Mouse (Mus musculus) intestine, postnatal 0 days (tissue): Measurements from ENCODE around the gene Robo1. TPM values are rescaled to one million over a fixed set of nuclear protein-coding genes. Genes with fewer than 3 reads are reported as not detected.

ENCODE experiments used
- ATAC-seq: fragments of 200-750 bp; cut with Nextera tagmentation; 2 replicates; pipeline ENCODE4 v1.8.0; 2017; ENCODE audit warnings: mild to moderate bottlenecking, moderate TSS enrichment, moderate library complexity
- H3K27ac ChIP-seq: fragments of 300-500 bp; sonication (generic); 2 replicates; pipeline ENCODE4 v1.5.1; 2014; ENCODE audit warnings: mild to moderate bottlenecking, low read depth, low read length, moderate library complexity
- H3K27me3 ChIP-seq: fragments of 300-500 bp; sonication (generic); replicated peaks from 2 replicates; pipeline ENCODE4 v1.6.1; 2014; ENCODE audit warnings: low read length, mixed read lengths; ENCODE audit not compliant: control insufficient read depth, insufficient read depth
- H3K36me3 ChIP-seq: fragments of 300-500 bp; sonication (generic); 2 replicates; pipeline ENCODE4 v1.6.1; 2014; ENCODE audit warnings: mild to moderate bottlenecking, moderate library complexity; ENCODE audit not compliant: control insufficient read depth, insufficient read depth
- H3K4me1 ChIP-seq: fragments of 300-500 bp; sonication (generic); replicated peaks from 2 replicates; pipeline ENCODE4 v1.6.1; 2014; ENCODE audit warnings: antibody characterized with exemption, low read length, mixed read lengths; ENCODE audit not compliant: control insufficient read depth, insufficient read depth
- H3K4me2 ChIP-seq: fragments of 300-500 bp; sonication (generic); replicated peaks from 2 replicates; pipeline ENCODE4 v1.6.1; 2014; ENCODE audit warnings: low read depth, mild to moderate bottlenecking, moderate library complexity
- H3K4me3 ChIP-seq: fragments of 300-500 bp; sonication (generic); 2 replicates; pipeline ENCODE4 v1.5.1; 2014; ENCODE audit warnings: low read depth, low read length
- H3K9ac ChIP-seq: fragments of 300-500 bp; sonication (generic); 2 replicates; pipeline ENCODE4 v1.6.1; 2014; ENCODE audit warnings: mild to moderate bottlenecking, low read depth, low read length
- H3K9me3 ChIP-seq: fragments of 300-500 bp; sonication (generic); 2 replicates; pipeline ENCODE4 v1.6.1; 2016; ENCODE audit warnings: mixed run types; ENCODE audit not compliant: control insufficient read depth
- CTCF ChIP-seq: sonication (generic); IDR thresholded peaks from 2 replicates; pipeline ENCODE4 v1.5.1; 2016; ENCODE audit warnings: low read depth, mild to moderate bottlenecking, control low read depth, antibody characterized with exemption, moderate library complexity
- WGBS: fragments of 180-500 bp; shearing (Covaris S2); extraction: QIAGEN DNeasy Blood & Tissue Kit; methylation state at CpG from one replicate; pipeline ENCODE4 v1.1.7; 2014; 5-methylcytosine and 5-hydroxymethylcytosine counted together
- polyA plus RNA-seq: library from polyadenylated mRNA; unstranded; fragments of >200 nt; fragmentation: Nextera tagmentation; extraction: Ambion mirVana; gene quantifications from 2 replicates; pipeline ENCODE4 v1.2.1, GENCODE M21; 2015

Gene Robo1
- polyA plus RNA-seq, 1 experiment from 2014 or later, result 2.7 TPM

- H3K9me3 ChIP-seq, result no peaks in the 10 kb centered on the region
- 66% methylated on average over 8 of the region's 8 CpGs for WGBS
These were observed 331.3 kb downstream of the Robo1 start for GRCm38 (mm10) chr16:72639332-72639940.

DNA sequence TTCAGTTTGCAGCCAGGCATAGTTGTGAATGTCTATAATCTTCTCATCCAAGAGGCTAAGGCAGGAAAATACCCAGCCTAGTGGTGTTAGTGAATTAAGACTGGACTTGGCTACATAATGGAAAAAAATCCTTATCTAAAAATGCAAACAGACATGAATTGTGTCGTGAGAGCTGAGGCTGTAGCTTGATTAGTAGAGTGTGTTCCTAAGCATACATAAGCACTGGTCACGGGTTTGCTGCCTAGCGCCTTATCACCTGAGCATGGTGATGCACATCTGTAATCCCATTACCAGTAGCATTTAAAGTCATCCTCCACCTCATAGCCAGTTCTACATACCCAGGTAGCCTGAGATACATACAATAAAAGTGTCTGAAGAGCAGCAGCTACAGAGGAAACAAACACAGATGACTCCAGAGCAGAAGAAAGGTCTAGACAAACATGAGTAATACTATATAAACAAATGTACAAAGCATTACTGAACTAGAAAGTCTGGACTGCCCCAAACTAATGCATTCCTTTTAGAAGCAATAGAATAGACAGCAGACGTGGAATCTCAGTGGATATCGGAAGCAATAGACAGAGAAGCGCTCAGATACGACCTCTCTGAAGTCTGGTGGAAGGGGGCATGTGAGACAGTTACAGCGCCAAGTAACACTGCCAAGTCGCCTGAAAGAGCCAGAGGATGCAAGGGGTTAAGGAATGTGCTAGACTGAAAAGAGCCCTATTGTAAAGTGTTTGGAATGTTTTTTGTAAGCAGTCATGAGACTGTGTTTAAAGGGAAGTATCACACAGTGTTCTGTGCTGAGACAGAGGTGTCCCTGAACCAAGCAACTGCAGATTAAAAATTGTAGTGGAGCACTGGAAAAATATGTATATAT is 333.1 kb downstream of the Robo1 start:
- Histone ChIP-seq H3K4me3 (no peak overlapping the region), H3K9ac (no peak overlapping the region), H3K4me2 (no peak overlapping the region), H3K36me3 (no peaks in the 10 kb centered on the region), H3K27me3 (no peaks in the 10 kb centered on the region), H3K27ac (no peak overlapping the region), H3K4me1 (no peaks in the 10 kb centered on the region), H3K9me3 (no peaks in the 10 kb centered on the region)
- no peak for ATAC-seq
- no peak for TF ChIP-seq CTCF
- WGBS, result 31% methylated on average over 9 of the region's 9 CpGs

More at GRCm38 (mm10) chr16:72639332-72639940, 331.3 kb downstream of the Robo1 start:
- TF ChIP-seq CTCF, result no peak
- Histone ChIP-seq H3K4me3 (no peak overlapping the region), H3K36me3 (no peaks in the 10 kb centered on the region), H3K27me3 (no peaks in the 10 kb centered on the region), H3K27ac (no peak overlapping the region), H3K4me2 (no peak overlapping the region), H3K9ac (no peak overlapping the region), H3K4me1 (no peaks in the 10 kb centered on the region)
- no peak for ATAC-seq

GRCm38 (mm10) chr16:72645890-72646289 is 337.8 kb downstream of the Robo1 start:
- Histone ChIP-seq H3K4me3 (no peak overlapping the region), H3K27me3 (no peaks in the 10 kb centered on the region), H3K36me3 (no peaks in the 10 kb centered on the region), H3K4me2 (0 out of 2 replicates have a peak overlapping the region, but pooled peaks have one; percentile 13), H3K4me1 (no peaks in the 10 kb centered on the region), H3K27ac (no peak overlapping the region), H3K9ac (no peak overlapping the region), H3K9me3 (no peaks in the 10 kb centered on the region)
- WGBS, result 27% methylated on average over 8 of the region's 8 CpGs
- ATAC-seq, result no peak
- TF ChIP-seq CTCF, result no peak

- H3K9me3 ChIP-seq, result no peaks in the 10 kb centered on the region
- H3K27me3 ChIP-seq, result no peaks in the 10 kb centered on the region
- WGBS, result 44% methylated on average over 4 of the region's 4 CpGs
- H3K4me1 ChIP-seq, result no peaks in the 10 kb centered on the region
- no peak overlapping the region for H3K9ac ChIP-seq
- TF ChIP-seq CTCF, result peak; percentile 72
- no peak overlapping the region for H3K27ac ChIP-seq
- H3K4me2 ChIP-seq, result 0 out of 2 replicates have a peak overlapping the region, but pooled peaks have one; percentile 27
- no peak for ATAC-seq
- no peaks in the 10 kb centered on the region for H3K36me3 ChIP-seq
- H3K4me3 ChIP-seq, result no peak overlapping the region
These were observed 341.2 kb downstream of the Robo1 start for GRCm38 (mm10) chr16:72649314-72649713.

GRCm38 (mm10) chr16:72655411-72655810 is 347.3 kb downstream of the Robo1 start:
- Histone ChIP-seq H3K27me3 (no peaks in the 10 kb centered on the region), H3K9me3 (no peaks in the 10 kb centered on the region), H3K36me3 (no peaks in the 10 kb centered on the region), H3K27ac (no peak overlapping the region), H3K4me1 (no peaks in the 10 kb centered on the region), H3K4me3 (no peak overlapping the region), H3K9ac (no peak overlapping the region), H3K4me2 (no peak overlapping the region)
- 76% methylated on average over 9 of the region's 9 CpGs for WGBS
- ATAC-seq, result no peak
- no peak for TF ChIP-seq CTCF

GRCm38 (mm10) chr16:72662837-72663350 is 354.8 kb downstream of the Robo1 start:
- Histone ChIP-seq H3K27ac (peak overlapping the region; percentile 70), H3K4me1 (no peaks in the 10 kb centered on the region), H3K9ac (peak overlapping the region; percentile 46; the same call in 1 of the 2 replicates), H3K36me3 (no peaks in the 10 kb centered on the region), H3K4me2 (peak overlapping the region; percentile 80), H3K27me3 (peaks cover 11% of the 10 kb centered on the region; the same call in 1 of the 2 replicates), H3K4me3 (peak overlapping the region; percentile 63), H3K9me3 (no peaks in the 10 kb centered on the region)
- WGBS, result under 1% methylated on average over 26 of the region's 26 CpGs
- peak; percentile 51; the same call in 1 of the 2 replicates for ATAC-seq
- TF ChIP-seq CTCF, result peak; percentile 18; the same call in 1 of the 2 replicates
